Mouse (Mus musculus) skeletal muscle tissue, adult 2 months (tissue): Measurements from ENCODE around the gene Deup1.

Experiments used
- DNase-seq: peaks from one replicate; pipeline ENCODE4 v3.0.0-alpha.2; 2012; ENCODE audit warnings: low read depth, low spot score

Gene Deup1

GRCm38 (mm10) chr9:15533336-15534070 is 94.2 kb downstream of the Deup1 start:
- no peak for DNase-seq

- DNase-seq, result no peak
Observed at GRCm38 (mm10) chr9:15531204-15531603, 96.5 kb downstream of the Deup1 start.

GRCm38 (mm10) chr9:15529965-15530320 is 97.8 kb downstream of the Deup1 start:
- DNase-seq, result no peak

GRCm38 (mm10) chr9:15529275-15529964 is 98.3 kb downstream of the Deup1 start:
- DNase-seq, result no peak

DNA sequence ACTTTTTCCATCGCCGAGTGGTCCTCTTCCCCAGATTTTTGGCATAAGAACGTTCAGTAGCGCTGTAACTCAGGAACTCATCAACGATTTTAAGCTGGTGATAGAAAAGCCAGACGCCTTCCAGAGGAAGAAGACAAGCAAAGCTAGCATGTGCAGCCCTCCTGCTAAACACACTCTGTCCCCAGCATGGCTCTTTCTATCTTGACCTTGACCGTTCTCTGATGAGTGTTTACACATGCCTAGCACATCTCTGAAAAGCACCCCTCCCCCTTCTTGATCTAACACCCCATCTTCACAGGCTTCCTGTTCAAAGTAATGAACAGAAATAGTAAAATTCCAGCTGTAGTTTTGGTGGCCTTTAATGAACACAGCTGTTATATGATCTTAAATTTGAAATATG is 99.4 kb downstream of the Deup1 start:
- no peak for DNase-seq

- DNase-seq, result no peak
Observed at GRCm38 (mm10) chr9:15527846-15528245, 99.9 kb downstream of the Deup1 start.

DNA sequence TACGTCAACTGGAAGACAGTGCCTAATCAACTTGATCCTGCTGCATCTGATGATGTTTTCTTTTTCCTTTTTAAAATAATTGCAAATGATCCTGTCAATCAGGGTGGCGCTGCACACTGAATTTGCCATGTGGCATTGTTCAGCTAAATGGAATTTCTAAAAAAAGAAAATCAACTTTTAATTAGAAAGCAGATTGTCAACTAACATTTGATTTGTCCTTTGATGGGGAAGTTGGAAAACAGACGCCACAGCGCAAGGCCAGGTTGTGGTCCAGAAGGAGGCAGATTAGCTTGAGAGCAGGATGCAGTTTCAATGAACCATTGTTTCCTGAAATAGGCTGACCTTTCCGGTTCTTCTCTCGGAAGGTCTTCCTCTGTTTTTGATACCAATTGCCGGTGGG is 101.2 kb downstream of the Deup1 start:
- no peak for DNase-seq

DNA sequence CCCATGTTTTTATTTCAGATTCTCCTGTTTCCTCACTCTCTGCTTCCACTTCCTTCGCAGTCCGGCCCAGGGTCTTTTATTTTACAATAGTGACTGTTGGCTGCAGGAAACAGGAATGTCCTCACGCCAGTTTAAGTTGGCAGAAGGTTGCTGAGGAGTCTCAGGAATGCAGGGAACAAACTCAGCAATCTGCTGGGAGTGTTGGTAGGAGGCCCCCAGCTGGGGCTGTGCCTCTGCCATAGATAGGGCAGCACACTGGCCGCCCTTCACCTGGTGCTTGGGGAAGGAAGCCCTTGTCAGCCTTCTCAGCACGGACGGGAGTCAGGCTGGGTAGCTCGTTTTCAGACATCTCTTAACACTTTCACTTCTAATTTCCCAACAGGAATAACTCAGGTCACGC is 102.5 kb downstream of the Deup1 start:
- no peak for DNase-seq

DNA sequence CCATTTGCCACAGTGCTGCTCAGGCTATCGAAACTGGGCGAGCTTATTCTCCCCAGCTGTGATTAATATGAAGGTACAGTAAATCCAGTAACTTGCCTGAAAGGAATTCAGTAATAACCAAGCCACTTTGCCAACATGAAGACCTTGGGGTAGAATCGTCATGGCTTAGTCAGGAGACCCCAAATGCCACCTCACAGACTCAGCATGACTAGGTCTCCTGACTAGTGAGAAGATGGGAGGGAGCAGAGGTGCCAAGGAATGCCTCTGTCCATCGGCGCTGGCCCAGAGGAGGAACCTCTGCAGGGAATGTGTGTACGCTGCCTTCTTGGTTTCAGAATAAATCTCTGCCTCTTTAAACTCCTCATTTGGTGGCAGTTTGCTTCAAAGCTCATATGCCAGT is 104.1 kb downstream of the Deup1 start:
- no peak for DNase-seq

GRCm38 (mm10) chr9:15522887-15523286 is 104.8 kb downstream of the Deup1 start:
- no peak for DNase-seq

DNA sequence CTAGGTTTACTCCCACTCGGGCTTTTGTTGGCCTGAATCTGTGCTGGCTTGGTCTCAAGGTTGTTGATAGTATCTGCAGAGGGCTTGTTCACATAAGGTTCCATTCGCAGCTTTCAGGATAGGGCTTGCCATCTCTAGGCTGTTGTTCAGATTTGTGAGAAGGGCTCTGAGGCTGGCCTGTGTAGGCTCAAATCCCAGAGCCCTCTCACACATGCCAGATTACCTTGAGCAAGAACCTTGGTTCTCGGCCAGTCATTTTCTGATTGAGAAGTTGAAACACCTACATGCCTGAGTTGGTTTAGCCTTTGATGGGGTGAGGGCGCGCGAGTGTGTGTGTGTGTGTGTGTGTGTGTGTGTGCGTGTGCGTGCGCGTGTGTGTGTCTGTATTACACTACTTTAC is 105.4 kb downstream of the Deup1 start:
- no peak for DNase-seq

- no peak for DNase-seq
Observed at GRCm38 (mm10) chr9:15517979-15518378, 109.8 kb downstream of the Deup1 start.

DNA sequence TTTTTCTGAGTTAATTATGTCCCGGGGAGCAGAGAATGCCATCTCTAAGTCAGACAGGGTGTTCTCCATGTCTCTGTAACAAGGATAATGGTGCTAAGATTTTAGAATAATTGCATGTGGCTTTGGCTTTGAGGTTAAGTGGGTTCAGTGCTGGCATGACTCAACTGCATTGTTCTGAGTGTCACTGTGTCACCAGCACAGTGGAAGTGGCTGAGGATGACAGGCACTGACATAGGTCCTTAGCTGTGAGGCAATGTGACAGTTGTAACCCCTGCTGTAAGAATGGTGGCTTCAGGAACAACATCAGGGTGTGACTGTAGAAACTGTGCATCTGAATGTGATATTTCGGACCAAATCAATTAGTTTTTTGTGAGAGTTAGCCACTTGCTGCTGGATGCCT is 111.7 kb downstream of the Deup1 start:
- no peak for DNase-seq

GRCm38 (mm10) chr9:15512918-15513317 is 114.8 kb downstream of the Deup1 start:
- no peak for DNase-seq

GRCm38 (mm10) chr9:15510557-15511310 is 117.0 kb downstream of the Deup1 start:
- DNase-seq, result no peak
